Mouse (Mus musculus): ENCODE results near the gene Abcb11. TPM values are rescaled to one million over a fixed set of nuclear protein-coding genes. Genes with fewer than 3 reads are reported as not detected.

The Abcb11 gene
- total and polyA plus RNA-seq, 3 experiments = 0.16 TPM; not detected in 2

- Histone ChIP-seq H3K36me3 (replicated peaks in 1 of 2; ENCODE audit: control insufficient read depth in 1 of 2, insufficient read depth in 1 of 2, low read length in 1 of 2) (no peaks in the 10 kb centered on the region), H3K4me3 (replicated peaks in 1 of 3; ENCODE audit: low read depth in 2 of 3, low read length in 2 of 3, poor library complexity in 1 of 3) (no peak overlapping the region), H3K27me3 (replicated peaks) (no peaks in the 10 kb centered on the region), H3K9me3 (replicated peaks; ENCODE audit: low read length) (no peaks in the 10 kb centered on the region), H3K79me2 (replicated peaks; ENCODE audit: control insufficient read depth, extremely low read depth, insufficient read depth, poor library complexity, severe bottlenecking) (no peaks in the 10 kb centered on the region), H3K4me1 (ENCODE audit: control insufficient read depth in 1 of 2, insufficient read depth in 2 of 2) (no peaks in the 10 kb centered on the region), H3K27ac (ENCODE audit: insufficient read depth, low read depth) (no peak overlapping the region), H3K9ac (ENCODE audit: insufficient read depth, low read depth) (no peak overlapping the region), H3K4me2 (ENCODE audit: insufficient read depth, low read depth, poor library complexity, severe bottlenecking) (no peak overlapping the region)
- TF ChIP-seq JUND (conservative IDR thresholded peaks at IDR 0.05; ENCODE audit: low read depth, low read length) (no peak), ETS1 (conservative IDR thresholded peaks at IDR 0.05; ENCODE audit: low read depth, low read length) (no peak), KAT2A (IDR thresholded peaks at IDR 0.05; ENCODE audit: insufficient replicate concordance, low read length) (no peak), MAFK (IDR thresholded peaks at IDR 0.05; ENCODE audit: insufficient replicate concordance, low read length) (no peak), ZC3H11A (IDR thresholded peaks at IDR 0.05; ENCODE audit: low read depth, low read length) (no peak), MAZ (IDR thresholded peaks at IDR 0.05; ENCODE audit: low read depth, low read length) (no peak), TCF12 (IDR thresholded peaks at IDR 0.05; ENCODE audit: low read depth, low read length) (no peak), USF2 (conservative IDR thresholded peaks at IDR 0.05; ENCODE audit: low read depth, low read length) (no peak), GABPA (IDR thresholded peaks at IDR 0.05; ENCODE audit: insufficient replicate concordance, low read depth, low read length) (no peak), POLR2A (IDR thresholded peaks at IDR 0.05; ENCODE audit: low read depth, low read length) (no peak), TBP (conservative IDR thresholded peaks at IDR 0.05; ENCODE audit: low read depth, low read length) (no peak), POLR2AphosphoS2 (IDR thresholded peaks at IDR 0.05; ENCODE audit: low read depth, low read length) (no peak), JUN (IDR thresholded peaks at IDR 0.05; ENCODE audit: insufficient read depth, low read depth, low read length) (no peak), BHLHE40 (IDR thresholded peaks at IDR 0.05; ENCODE audit: low read depth, low read length) (no peak), RCOR1 (conservative IDR thresholded peaks at IDR 0.05; ENCODE audit: low read depth, low read length) (no peak), NELFE (IDR thresholded peaks at IDR 0.05; ENCODE audit: low read depth, low read length) (no peak), HCFC1 (IDR thresholded peaks at IDR 0.05; ENCODE audit: low read depth, low read length) (no peak), RAD21 (IDR thresholded peaks at IDR 0.05; ENCODE audit: low read depth, low read length) (no peak), SMC3 (IDR thresholded peaks at IDR 0.05; ENCODE audit: low read depth, low read length) (no peak)
- in situ Hi-C loops (cut with MboI; ENCODE audit: low pct_ligation_motif_present, low pct_unique_long_range_greater_than_20kb, low sequenced_read_pairs) = no loop called here
- no peak for DNase-seq (ENCODE audit: extremely low read depth)
- dilution Hi-C loops (cut with MboI; ENCODE audit: extremely low pct_ligation_motif_present, extremely low pct_unique_long_range_greater_than_20kb, low sequenced_read_pairs) = no loop called here
Observed at GRCm38 (mm10) chr2:69323018-69323417, 19.4 kb downstream of the Abcb11 start.

- Histone ChIP-seq H3K4me2 (ENCODE audit: insufficient read depth, low read depth, poor library complexity, severe bottlenecking) (no peak overlapping the region), H3K27me3 (replicated peaks) (no peaks in the 10 kb centered on the region), H3K79me2 (replicated peaks; ENCODE audit: control insufficient read depth, extremely low read depth, insufficient read depth, poor library complexity, severe bottlenecking) (no peaks in the 10 kb centered on the region), H3K9me3 (replicated peaks; ENCODE audit: low read length) (no peaks in the 10 kb centered on the region), H3K4me1 (ENCODE audit: control insufficient read depth in 1 of 2, insufficient read depth in 2 of 2) (no peaks in the 10 kb centered on the region), H3K4me3 (replicated peaks in 1 of 3; ENCODE audit: low read depth in 2 of 3, low read length in 2 of 3, poor library complexity in 1 of 3) (no peak overlapping the region), H3K27ac (ENCODE audit: insufficient read depth, low read depth) (no peak overlapping the region), H3K36me3 (replicated peaks in 1 of 2; ENCODE audit: control insufficient read depth in 1 of 2, insufficient read depth in 1 of 2, low read length in 1 of 2) (no peaks in the 10 kb centered on the region), H3K9ac (ENCODE audit: insufficient read depth, low read depth) (no peak overlapping the region)
- dilution Hi-C loops (cut with MboI; ENCODE audit: extremely low pct_ligation_motif_present, extremely low pct_unique_long_range_greater_than_20kb, low sequenced_read_pairs) (no loop called here), in situ Hi-C loops (cut with MboI; ENCODE audit: low pct_ligation_motif_present, low pct_unique_long_range_greater_than_20kb, low sequenced_read_pairs) (no loop called here)
- TF ChIP-seq ZMIZ1 (IDR thresholded peaks at IDR 0.05; ENCODE audit: low read depth, low read length) (no peak), EP300 (IDR thresholded peaks at IDR 0.05; ENCODE audit: low read length) (no peak), TCF12 (IDR thresholded peaks at IDR 0.05; ENCODE audit: low read depth, low read length) (no peak), KAT2A (IDR thresholded peaks at IDR 0.05; ENCODE audit: insufficient replicate concordance, low read length) (no peak), E2F4 (IDR thresholded peaks at IDR 0.05; ENCODE audit: insufficient replicate concordance, low read depth, low read length) (no peak), CTCF (conservative IDR thresholded peaks at IDR 0.05 in 1 of 2, IDR thresholded peaks at IDR 0.05 in 1 of 2; ENCODE audit: low read depth in 2 of 2, low read length in 2 of 2) (no peak), MYC (IDR thresholded peaks at IDR 0.05; ENCODE audit: low read depth, low read length) (no peak), GABPA (IDR thresholded peaks at IDR 0.05; ENCODE audit: insufficient replicate concordance, low read depth, low read length) (no peak), MAZ (IDR thresholded peaks at IDR 0.05; ENCODE audit: low read depth, low read length) (no peak), CHD2 (IDR thresholded peaks at IDR 0.05; ENCODE audit: low read length) (no peak), BHLHE40 (IDR thresholded peaks at IDR 0.05; ENCODE audit: low read depth, low read length) (no peak), MXI1 (IDR thresholded peaks at IDR 0.05; ENCODE audit: low read depth, low read length) (no peak), ETS1 (conservative IDR thresholded peaks at IDR 0.05; ENCODE audit: low read depth, low read length) (no peak), NELFE (IDR thresholded peaks at IDR 0.05; ENCODE audit: low read depth, low read length) (no peak), USF1 (IDR thresholded peaks at IDR 0.05; ENCODE audit: low read depth, low read length) (no peak), RCOR1 (conservative IDR thresholded peaks at IDR 0.05; ENCODE audit: low read depth, low read length) (no peak), IRF4 (IDR thresholded peaks at IDR 0.05; ENCODE audit: low read depth, low read length) (no peak)
- DNase-seq (ENCODE audit: extremely low read depth) = no peak
Observed at GRCm38 (mm10) chr2:69321457-69321856, 21.0 kb downstream of the Abcb11 start.
